Mouse (Mus musculus): ENCODE data around the gene Hadha.
A peak's percentile ranks its signal among the peaks of the same experiment; 100 is the strongest.

Hadha gene

GRCm38 (mm10) chr5:30111126-30111525, 43.8 kb downstream of the Hadha start:
- no peak for DNase-seq

- no peak for DNase-seq
Measured at GRCm38 (mm10) chr5:30110371-30111060, 44.4 kb downstream of the Hadha start.

GRCm38 (mm10) chr5:30109899-30110298, 45.1 kb downstream of the Hadha start:
- DNase-seq: no peak

GRCm38 (mm10) chr5:30108233-30108632, 46.7 kb downstream of the Hadha start:
- DNase-seq: no peak

GRCm38 (mm10) chr5:30107611-30108041, 47.3 kb downstream of the Hadha start:
- no peak for DNase-seq

- DNase-seq: no peak
Measured at GRCm38 (mm10) chr5:30107186-30107585, 47.8 kb downstream of the Hadha start.

GRCm38 (mm10) chr5:30106756-30107155, 48.2 kb downstream of the Hadha start:
- no peak for DNase-seq

- DNase-seq: no peak
Measured at GRCm38 (mm10) chr5:30105668-30106300, 49.2 kb downstream of the Hadha start, which contains the start of gene 3110082J24Rik. 3110082J24Rik (minus strand) TSS chr5:30106086.

GRCm38 (mm10) chr5:30104841-30105667, 49.9 kb downstream of the Hadha start, which contains the start of gene Garem2:
Garem2 (plus strand) TSS chr5:30105161.
- no peak for DNase-seq

GRCm38 (mm10) chr5:30104339-30104738, 50.6 kb downstream of the Hadha start:
- peak; percentile 62 for DNase-seq

GRCm38 (mm10) chr5:30103340-30103739, 51.6 kb downstream of the Hadha start:
- no peak for DNase-seq

GRCm38 (mm10) chr5:30098260-30098659, 56.7 kb downstream of the Hadha start:
- DNase-seq: no peak

- DNase-seq: no peak
Measured at GRCm38 (mm10) chr5:30095731-30096130, 59.2 kb downstream of the Hadha start.

- no peak for DNase-seq
Measured at GRCm38 (mm10) chr5:30094399-30094798, 60.6 kb downstream of the Hadha start.

- no peak for DNase-seq
Measured at GRCm38 (mm10) chr5:30092701-30093100, 62.3 kb downstream of the Hadha start.

- DNase-seq: peak; percentile 82
Measured at GRCm38 (mm10) chr5:30072825-30073821, 81.8 kb downstream of the Hadha start, which contains the start of gene Tyms. Tyms (minus strand) TSS chr5:30073617.

- DNase-seq: no peak
Measured at GRCm38 (mm10) chr5:30072377-30072776, 82.6 kb downstream of the Hadha start.

- no peak for DNase-seq
Measured at GRCm38 (mm10) chr5:30071677-30072076, 83.3 kb downstream of the Hadha start.

Data from kidney, adult 9 months (tissue).